Mouse (Mus musculus): ENCODE data around the gene Pnpo. TPM values are rescaled to one million over a fixed set of nuclear protein-coding genes. Genes with fewer than 3 reads are reported as not detected.

Pnpo gene
- polyA plus RNA-seq, 1 experiment from 2014 or later = 28.2 TPM

GRCm38 (mm10) chr11:96978401-96979246 is 34.8 kb upstream of the Pnpo start:
- WGBS = 26% methylated on average over 17 of the region's 17 CpGs

GRCm38 (mm10) chr11:96977606-96978400 is 34.0 kb upstream of the Pnpo start:
- H3K4me1 ChIP-seq = peaks cover 49% of the 10 kb centered on the region
- peak; percentile 96 for ATAC-seq (ENCODE audit: insufficient number of reproducible peaks, low FRiP score, low TSS enrichment, low read depth)
- whole genome bisulfite sequencing = under 1% methylated on average over 45 of the region's 45 CpGs

More at GRCm38 (mm10) chr11:96978401-96979246, 34.8 kb upstream of the Pnpo start:
- Histone ChIP-seq H3K9me3 (replicated peaks) (no peaks in the 10 kb centered on the region), H3K27ac (replicated peaks) (peak overlapping the region; percentile 92), H3K4me2 (replicated peaks) (peak overlapping the region; percentile 80), H3K4me3 (replicated peaks) (peak overlapping the region; percentile 64), H3K27me3 (0 out of 2 replicates have a peak, but pooled peaks cover 3% of the 10 kb centered on the region), H3K4me1 (peaks cover 41% of the 10 kb centered on the region), H3K36me3 (no peaks in the 10 kb centered on the region), H3K9ac (peak overlapping the region; percentile 73)
- ATAC-seq (ENCODE audit: insufficient number of reproducible peaks, low FRiP score, low TSS enrichment, low read depth) = no peak

DNA sequence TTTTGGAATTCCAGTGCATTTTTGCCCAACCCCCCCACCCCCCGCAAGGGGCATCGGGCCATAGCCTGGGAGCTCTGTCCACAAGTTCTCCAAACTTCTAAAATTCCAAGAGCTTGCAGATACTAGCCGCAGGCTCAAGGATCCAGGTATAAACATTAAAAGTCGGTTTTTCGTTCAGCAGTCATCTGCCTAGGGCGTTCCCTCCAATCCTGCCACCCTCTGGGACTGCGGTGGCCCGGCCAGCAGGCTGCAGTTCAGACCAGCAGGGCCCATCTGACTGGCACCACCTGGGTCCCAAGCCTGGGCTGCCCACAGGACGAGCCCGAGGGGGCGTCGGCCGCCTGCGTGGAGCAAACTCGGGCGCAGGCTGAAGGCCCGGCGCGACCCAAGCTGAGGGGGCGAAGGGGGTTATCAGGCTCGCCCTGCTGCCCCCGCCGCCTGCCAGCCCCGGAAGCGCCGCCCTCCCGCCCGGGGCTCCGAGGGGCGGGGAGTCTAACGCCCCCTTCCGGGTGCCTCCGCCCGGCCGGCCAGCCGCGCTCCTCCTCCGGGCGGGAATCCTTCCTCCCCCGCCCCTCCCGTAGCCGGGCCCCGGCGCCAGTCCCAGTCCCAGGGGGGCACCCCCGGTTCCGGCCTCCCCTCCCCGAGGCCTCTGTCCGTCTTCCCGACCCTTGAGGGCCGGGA is 33.3 kb upstream of the Pnpo start:
- peak overlapping the region; percentile 64 for H3K4me3 ChIP-seq (replicated peaks)
- peak overlapping the region; percentile 77 for H3K9ac ChIP-seq
- H3K4me1 ChIP-seq = peaks cover 50% of the 10 kb centered on the region
- H3K27me3 ChIP-seq = no peaks in the 10 kb centered on the region
- under 1% methylated on average over 48 of the region's 50 CpGs for WGBS
- ATAC-seq (ENCODE audit: insufficient number of reproducible peaks, low FRiP score, low TSS enrichment, low read depth) = peak; percentile 79
- no peaks in the 10 kb centered on the region for H3K36me3 ChIP-seq
- peak overlapping the region; percentile 58 for H3K4me2 ChIP-seq (replicated peaks)
- H3K9me3 ChIP-seq (replicated peaks) = no peaks in the 10 kb centered on the region
- H3K27ac ChIP-seq (replicated peaks) = peak overlapping the region; percentile 93

More at GRCm38 (mm10) chr11:96977606-96978400, 34.0 kb upstream of the Pnpo start:
- Histone ChIP-seq H3K4me3 (replicated peaks) (peak overlapping the region; percentile 64), H3K4me2 (replicated peaks) (peak overlapping the region; percentile 80), H3K27ac (replicated peaks) (peak overlapping the region; percentile 93), H3K36me3 (no peaks in the 10 kb centered on the region), H3K9me3 (replicated peaks) (no peaks in the 10 kb centered on the region), H3K9ac (peak overlapping the region; percentile 77), H3K27me3 (no peaks in the 10 kb centered on the region)

DNA sequence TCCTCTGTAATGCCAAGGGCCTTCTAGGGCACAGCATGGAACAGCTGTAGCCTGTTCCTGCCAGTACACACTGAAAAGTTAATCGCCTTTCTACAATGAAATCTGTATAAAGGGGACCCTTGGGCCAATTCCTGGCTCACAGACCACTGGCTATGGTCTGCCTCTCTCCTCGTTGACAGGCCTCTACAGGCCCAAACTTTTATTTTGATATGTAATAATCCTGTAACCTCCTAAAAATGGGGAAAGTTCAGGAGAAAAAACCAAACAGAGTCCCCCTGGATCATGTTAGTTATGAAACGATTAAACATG is 32.5 kb upstream of the Pnpo start:
- Histone ChIP-seq H3K27ac (replicated peaks) (peak overlapping the region; percentile 93), H3K4me3 (replicated peaks) (peak overlapping the region; percentile 64), H3K27me3 (no peaks in the 10 kb centered on the region), H3K4me2 (replicated peaks) (peak overlapping the region; percentile 58), H3K4me1 (peaks cover 55% of the 10 kb centered on the region), H3K9ac (peak overlapping the region; percentile 77), H3K36me3 (no peaks in the 10 kb centered on the region), H3K9me3 (replicated peaks) (no peaks in the 10 kb centered on the region)
- ATAC-seq (ENCODE audit: insufficient number of reproducible peaks, low FRiP score, low TSS enrichment, low read depth) = no peak
- WGBS = 26% methylated on average over 3 of the region's 3 CpGs

GRCm38 (mm10) chr11:96975511-96976378 is 32.0 kb upstream of the Pnpo start:
- Histone ChIP-seq H3K27me3 (no peaks in the 10 kb centered on the region), H3K4me3 (replicated peaks) (peak overlapping the region; percentile 64), H3K4me2 (replicated peaks) (peak overlapping the region; percentile 58), H3K27ac (replicated peaks) (peak overlapping the region; percentile 93), H3K4me1 (peaks cover 61% of the 10 kb centered on the region), H3K36me3 (no peaks in the 10 kb centered on the region), H3K9ac (peak overlapping the region; percentile 77; the same call in 1 of the 2 replicates), H3K9me3 (replicated peaks) (no peaks in the 10 kb centered on the region)
- 71% methylated on average over 10 of the region's 10 CpGs for WGBS
- ATAC-seq (ENCODE audit: insufficient number of reproducible peaks, low FRiP score, low TSS enrichment, low read depth) = no peak

- Histone ChIP-seq H3K9ac (no peak overlapping the region), H3K4me1 (peaks cover 70% of the 10 kb centered on the region), H3K27me3 (no peaks in the 10 kb centered on the region), H3K27ac (replicated peaks) (0 out of 2 replicates have a peak overlapping the region, but pooled peaks have one; percentile 17), H3K4me2 (replicated peaks) (no peak overlapping the region), H3K4me3 (replicated peaks) (no peak overlapping the region), H3K36me3 (no peaks in the 10 kb centered on the region), H3K9me3 (replicated peaks) (no peaks in the 10 kb centered on the region)
- WGBS = 71% methylated on average over 5 of the region's 5 CpGs
- no peak for ATAC-seq (ENCODE audit: insufficient number of reproducible peaks, low FRiP score, low TSS enrichment, low read depth)
Measured at GRCm38 (mm10) chr11:96974813-96975212, 31.0 kb upstream of the Pnpo start.

GRCm38 (mm10) chr11:96973426-96973964 is 29.7 kb upstream of the Pnpo start:
- Histone ChIP-seq H3K4me3 (replicated peaks) (no peak overlapping the region), H3K4me1 (peaks cover 80% of the 10 kb centered on the region), H3K27ac (replicated peaks) (peak overlapping the region; percentile 83), H3K9ac (0 out of 2 replicates have a peak overlapping the region, but pooled peaks have one; percentile 9), H3K9me3 (replicated peaks) (no peaks in the 10 kb centered on the region), H3K4me2 (replicated peaks) (no peak overlapping the region; the same call in 1 of the 2 replicates), H3K36me3 (no peaks in the 10 kb centered on the region), H3K27me3 (no peaks in the 10 kb centered on the region)
- no peak for ATAC-seq (ENCODE audit: insufficient number of reproducible peaks, low FRiP score, low TSS enrichment, low read depth)
- WGBS = 64% methylated on average over 5 of the region's 5 CpGs

- H3K4me2 ChIP-seq (replicated peaks) = no peak overlapping the region
- H3K9ac ChIP-seq = 0 out of 2 replicates have a peak overlapping the region, but pooled peaks have one; percentile 9
- no peak overlapping the region for H3K4me3 ChIP-seq (replicated peaks)
- no peak for ATAC-seq (ENCODE audit: insufficient number of reproducible peaks, low FRiP score, low TSS enrichment, low read depth)
- H3K27ac ChIP-seq (replicated peaks) = peak overlapping the region; percentile 83
- H3K27me3 ChIP-seq = no peaks in the 10 kb centered on the region
- H3K36me3 ChIP-seq = no peaks in the 10 kb centered on the region
- no peaks in the 10 kb centered on the region for H3K9me3 ChIP-seq (replicated peaks)
- peaks cover 82% of the 10 kb centered on the region for H3K4me1 ChIP-seq
- 22% methylated on average over 5 of the region's 5 CpGs for WGBS
Measured at GRCm38 (mm10) chr11:96972906-96973305, 29.1 kb upstream of the Pnpo start.

- H3K9me3 ChIP-seq (replicated peaks) = no peaks in the 10 kb centered on the region
- H3K4me3 ChIP-seq (replicated peaks) = no peak overlapping the region
- 67% methylated on average over 3 of the region's 3 CpGs for WGBS
- no peak overlapping the region for H3K4me2 ChIP-seq (replicated peaks)
- no peak for ATAC-seq (ENCODE audit: insufficient number of reproducible peaks, low FRiP score, low TSS enrichment, low read depth)
- H3K27me3 ChIP-seq = no peaks in the 10 kb centered on the region
- peaks cover 77% of the 10 kb centered on the region for H3K4me1 ChIP-seq
- peak overlapping the region; percentile 86 for H3K27ac ChIP-seq (replicated peaks)
- H3K9ac ChIP-seq = no peak overlapping the region
- H3K36me3 ChIP-seq = no peaks in the 10 kb centered on the region
Measured at GRCm38 (mm10) chr11:96970341-96970740, 26.6 kb upstream of the Pnpo start.

DNA sequence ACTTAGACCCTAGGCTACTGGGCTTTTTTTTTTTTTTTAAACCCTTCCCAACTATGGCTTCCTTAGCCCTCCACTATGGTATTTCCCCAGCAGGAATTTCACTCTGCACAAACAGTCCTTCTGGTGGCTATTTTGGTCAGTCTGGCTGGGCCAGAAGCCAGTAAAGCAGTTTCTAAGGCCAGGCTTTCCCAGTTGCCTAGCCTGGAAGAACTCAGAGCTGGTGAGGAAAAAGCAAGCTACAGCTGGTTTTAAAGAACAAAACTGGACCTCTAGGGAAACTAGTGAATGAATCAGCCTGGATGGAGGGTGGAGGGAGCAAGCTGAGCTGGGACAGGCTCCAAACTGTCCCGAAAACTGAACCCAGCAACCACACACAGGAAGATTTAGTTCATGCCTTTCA is 26.0 kb upstream of the Pnpo start:
- Histone ChIP-seq H3K4me2 (replicated peaks) (no peak overlapping the region), H3K9ac (0 out of 2 replicates have a peak overlapping the region, but pooled peaks have one; percentile 4), H3K4me3 (replicated peaks) (no peak overlapping the region), H3K9me3 (replicated peaks) (no peaks in the 10 kb centered on the region), H3K36me3 (no peaks in the 10 kb centered on the region), H3K27ac (replicated peaks) (peak overlapping the region; percentile 86), H3K27me3 (no peaks in the 10 kb centered on the region), H3K4me1 (peaks cover 73% of the 10 kb centered on the region)
- peak; percentile 39; the same call in 1 of the 2 replicates for ATAC-seq (ENCODE audit: insufficient number of reproducible peaks, low FRiP score, low TSS enrichment, low read depth)
- 36% methylated on average over 1 of the region's 1 CpGs for WGBS
